Mouse (Mus musculus) cortical plate, adult 2 months (tissue): ENCODE measurements around the gene Acer1.

Experiments used
- CTCF ChIP-seq: fragments of 200-500 bp; IDR thresholded peaks from 2 replicates; pipeline ENCODE4 v1.5.1; 2011; ENCODE audit warnings: mild to moderate bottlenecking, control low read depth, low read length; ENCODE audit not compliant: insufficient read depth; ENCODE audit errors: extremely low read depth
- POLR2A ChIP-seq: fragments of 200-500 bp; IDR thresholded peaks from 2 replicates; pipeline ENCODE4 v1.6.1; 2011; ENCODE audit warnings: mild to moderate bottlenecking, low read length, control low read depth; ENCODE audit not compliant: insufficient read depth; ENCODE audit errors: extremely low read depth

DNA sequence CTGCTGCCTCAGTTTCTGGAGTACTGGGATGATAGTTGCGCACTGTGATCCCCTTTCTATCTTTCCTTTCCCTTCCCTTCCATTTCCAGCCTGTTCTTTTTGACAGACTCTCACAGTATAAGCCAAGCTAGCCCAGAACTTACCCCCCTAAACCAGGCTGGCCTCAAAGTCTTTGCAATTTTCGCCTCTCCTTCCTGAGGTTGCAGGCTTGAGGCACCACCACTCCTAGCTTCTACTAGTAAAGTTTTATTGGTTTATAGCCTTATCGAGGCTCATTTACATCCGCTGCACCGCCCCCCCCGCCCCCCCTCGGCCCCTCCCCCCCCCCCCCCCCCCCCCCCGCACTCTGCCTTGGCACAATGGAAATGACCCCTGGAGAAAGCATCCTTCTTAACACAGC is 2.4 kb downstream of the Acer1 start:
- no peak for TF ChIP-seq POLR2A
- no peak for TF ChIP-seq CTCF
